Mouse (Mus musculus): ENCODE results near the gene Fry.
A peak's percentile ranks its signal among the peaks of the same experiment; 100 is the strongest.

Fry gene

GRCm38 (mm10) chr5:150130144-150130543, 11.7 kb downstream of the Fry start:
- no peak for DNase-seq (ENCODE audit: low spot score in 2 of 2)

DNA sequence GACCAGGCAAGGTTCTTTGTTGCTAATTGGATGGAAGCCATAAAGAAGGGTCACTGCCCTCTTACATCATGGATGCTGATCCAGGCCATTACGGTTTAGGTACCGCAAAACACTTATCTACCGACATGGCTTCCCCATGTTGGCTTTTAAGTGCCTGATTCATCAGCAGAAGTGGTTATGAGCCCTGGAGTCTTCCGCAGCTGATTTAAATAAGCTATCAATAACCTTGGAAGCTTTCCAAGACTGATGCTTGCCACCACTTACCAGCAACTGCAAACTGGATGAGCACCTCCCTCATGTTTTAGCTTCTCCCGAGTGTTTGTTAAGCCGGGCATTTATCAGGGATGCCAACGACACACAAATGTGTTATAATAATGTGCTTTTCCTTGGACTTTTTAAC, 12.7 kb downstream of the Fry start:
- DNase-seq (ENCODE audit: low spot score in 2 of 2) = no peak

- no peak for DNase-seq (ENCODE audit: low spot score in 2 of 2)
Observed at GRCm38 (mm10) chr5:150134651-150135050, 16.2 kb downstream of the Fry start.

DNA sequence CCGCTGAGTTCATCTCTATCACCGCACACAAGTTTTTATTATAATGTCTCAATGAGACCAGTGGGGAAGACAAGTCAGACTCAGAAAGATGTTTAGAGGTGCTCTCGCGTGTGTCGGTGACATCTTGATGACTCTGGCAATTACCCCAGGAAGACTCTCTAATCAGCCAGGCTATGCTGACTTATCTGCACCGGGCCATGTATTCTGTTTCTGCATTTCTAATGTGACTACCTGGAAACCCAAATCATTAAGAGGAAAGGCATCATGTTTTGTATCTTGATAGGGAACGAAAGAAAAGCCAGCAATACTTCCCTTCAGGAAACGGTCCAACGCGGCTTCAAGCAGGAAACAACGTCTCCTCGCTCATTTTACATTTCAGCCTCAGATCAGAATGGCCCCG, 17.1 kb downstream of the Fry start:
- no peak for DNase-seq (ENCODE audit: low spot score in 2 of 2)

- no peak for DNase-seq (ENCODE audit: low spot score in 2 of 2)
Observed at GRCm38 (mm10) chr5:150137772-150138451, 19.5 kb downstream of the Fry start.

DNA sequence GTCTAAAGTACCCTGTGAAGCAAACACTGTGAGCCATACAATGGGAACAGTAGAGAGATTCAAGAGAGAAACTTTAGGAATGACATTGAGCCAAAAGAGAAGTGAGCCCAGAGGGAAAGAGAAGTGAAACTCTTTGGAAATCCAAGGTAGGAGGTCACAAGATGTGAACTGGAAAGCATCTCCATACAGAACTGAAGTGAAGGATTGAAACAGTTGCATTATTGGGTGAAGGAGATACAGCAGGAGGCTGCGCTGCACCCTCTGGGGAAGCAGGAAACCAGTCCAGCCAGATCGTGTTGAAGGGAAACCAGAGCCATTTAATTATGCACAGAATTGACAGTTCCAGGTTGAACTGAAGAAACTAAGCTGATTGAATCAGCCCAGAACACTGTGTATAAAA, 22.1 kb downstream of the Fry start:
- DNase-seq (ENCODE audit: low spot score in 2 of 2) = no peak

DNA sequence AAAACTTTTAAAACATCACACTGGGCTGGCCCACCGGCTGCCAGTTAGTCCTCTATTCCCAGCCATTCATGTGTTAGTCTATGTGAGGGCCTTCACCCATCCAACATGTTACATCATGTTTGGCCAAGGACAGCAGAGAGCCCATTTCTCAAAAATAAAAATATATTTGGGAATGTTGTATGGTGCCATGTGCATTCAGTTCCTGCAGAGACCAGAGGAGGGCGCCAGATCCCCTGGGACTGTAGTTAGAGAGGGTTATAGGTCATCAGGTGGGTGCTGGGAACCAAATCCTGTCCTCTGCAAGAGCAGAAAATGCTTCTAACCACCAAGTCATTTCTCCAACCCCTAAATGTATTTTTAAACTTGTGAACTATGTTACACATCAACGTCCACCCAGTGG, 27.5 kb downstream of the Fry start:
- DNase-seq (ENCODE audit: low spot score in 2 of 2) = no peak

DNA sequence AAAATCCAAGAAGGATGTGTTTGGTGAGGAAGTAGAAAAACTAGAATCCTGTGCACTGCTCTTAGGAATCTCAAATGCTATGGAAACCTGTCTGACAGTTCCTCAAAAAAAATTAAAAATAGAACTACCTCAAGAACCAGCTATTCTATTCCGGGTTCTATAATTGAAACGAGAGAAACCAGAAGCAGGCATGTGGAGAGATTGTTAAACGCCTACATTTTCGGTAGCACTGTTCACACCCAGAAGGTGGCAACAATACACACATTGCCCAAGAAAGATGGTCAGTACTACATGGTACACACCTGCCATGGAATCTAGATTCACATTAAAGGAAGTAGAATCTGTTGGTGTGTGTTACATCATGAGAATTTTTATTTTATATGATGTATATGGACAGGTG, 28.2 kb downstream of the Fry start:
- DNase-seq (ENCODE audit: low spot score in 2 of 2) = no peak

DNA sequence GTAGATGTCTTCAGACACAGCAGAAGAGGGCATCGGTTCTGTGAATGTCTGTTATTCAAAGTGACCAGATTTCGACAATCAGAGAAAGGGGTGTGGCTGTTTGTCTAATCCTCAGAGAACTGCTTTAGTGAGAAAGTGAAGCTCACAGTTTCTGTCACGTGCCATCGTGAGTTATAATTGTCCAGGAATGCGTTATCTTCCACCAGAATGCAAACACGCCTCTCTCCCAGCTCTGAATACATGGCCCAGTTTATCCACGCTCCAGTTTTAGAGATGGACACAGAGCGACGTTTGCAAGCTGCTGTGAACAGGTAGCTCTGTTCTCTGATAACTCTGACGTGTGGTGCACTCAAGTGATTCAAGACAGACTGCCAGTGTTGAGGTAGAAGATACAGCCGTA, 31.3 kb downstream of the Fry start:
- DNase-seq (ENCODE audit: low spot score in 2 of 2) = peak; percentile 20 to 21

- no peak for DNase-seq (ENCODE audit: low spot score in 2 of 2)
Observed at GRCm38 (mm10) chr5:150150986-150151385, 32.5 kb downstream of the Fry start.

GRCm38 (mm10) chr5:150152071-150152879, 33.8 kb downstream of the Fry start:
- DNase-seq (ENCODE audit: low spot score in 2 of 2) = peak in 1 of 2 experiments; percentile 28

GRCm38 (mm10) chr5:150152880-150153281, 34.4 kb downstream of the Fry start:
- no peak for DNase-seq (ENCODE audit: low spot score in 2 of 2)

- DNase-seq (ENCODE audit: low spot score in 2 of 2) = no peak
Observed at GRCm38 (mm10) chr5:150155388-150155787, 36.9 kb downstream of the Fry start.

DNA sequence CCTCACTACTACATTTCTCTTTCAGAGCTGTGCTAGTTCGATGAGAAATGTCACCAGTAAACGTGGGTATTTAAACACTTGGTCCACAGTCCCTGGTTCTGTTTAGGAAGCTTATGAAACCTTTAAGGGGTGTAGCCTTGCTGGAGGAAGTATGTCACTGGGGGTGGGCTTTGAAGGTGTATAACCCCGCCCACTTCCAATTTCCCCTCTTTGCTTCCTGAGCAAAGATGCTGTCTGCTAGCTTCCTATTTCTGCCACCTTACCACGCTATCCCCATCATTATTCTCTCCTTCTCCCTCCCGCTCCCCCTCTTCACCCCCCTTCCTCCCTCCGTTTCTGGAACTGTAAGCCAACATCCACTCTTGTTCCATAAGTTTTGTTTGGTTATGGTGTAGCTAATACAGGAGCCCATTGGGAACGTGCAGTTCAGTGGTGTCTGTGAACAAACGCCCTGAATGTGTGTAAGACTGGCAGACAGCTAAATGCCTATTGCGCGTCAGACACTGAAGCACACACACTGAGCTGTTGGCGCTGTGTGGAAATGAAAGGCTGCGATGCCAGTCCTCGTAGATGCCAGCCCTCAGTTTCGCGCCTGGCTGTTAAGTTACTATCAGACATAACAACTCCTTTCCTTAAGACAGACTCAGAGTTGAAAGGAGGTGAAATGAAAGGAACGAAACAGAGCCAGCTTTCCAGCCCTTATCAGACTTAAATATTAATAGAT, 37.8 kb downstream of the Fry start:
- no peak for DNase-seq (ENCODE audit: low spot score in 2 of 2)

GRCm38 (mm10) chr5:150157682-150158081, 39.2 kb downstream of the Fry start:
- peak in 1 of 2 experiments; percentile 40 for DNase-seq (ENCODE audit: low spot score in 2 of 2)

GRCm38 (mm10) chr5:150159151-150159550, 40.7 kb downstream of the Fry start:
- DNase-seq (ENCODE audit: low spot score in 2 of 2) = no peak

DNA sequence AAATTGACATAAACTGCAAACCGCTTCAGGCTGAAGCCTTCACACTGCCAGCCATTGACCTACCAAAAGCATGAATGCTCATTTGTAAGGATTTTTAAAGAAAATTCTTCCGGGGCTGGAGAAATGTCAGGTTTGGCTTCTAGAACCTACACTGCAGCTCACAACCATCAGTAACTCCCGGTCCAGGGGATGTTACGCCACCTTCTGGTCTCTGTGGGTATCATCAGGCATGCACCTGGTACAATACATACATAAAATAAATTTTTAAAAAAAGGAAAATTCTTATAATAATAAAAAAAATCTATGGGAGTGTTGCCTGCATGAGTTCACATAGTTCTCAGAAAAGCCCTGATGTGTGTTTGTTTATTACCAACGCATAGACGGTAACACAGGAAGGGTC, 42.7 kb downstream of the Fry start:
- DNase-seq (ENCODE audit: low spot score in 2 of 2) = no peak

DNA sequence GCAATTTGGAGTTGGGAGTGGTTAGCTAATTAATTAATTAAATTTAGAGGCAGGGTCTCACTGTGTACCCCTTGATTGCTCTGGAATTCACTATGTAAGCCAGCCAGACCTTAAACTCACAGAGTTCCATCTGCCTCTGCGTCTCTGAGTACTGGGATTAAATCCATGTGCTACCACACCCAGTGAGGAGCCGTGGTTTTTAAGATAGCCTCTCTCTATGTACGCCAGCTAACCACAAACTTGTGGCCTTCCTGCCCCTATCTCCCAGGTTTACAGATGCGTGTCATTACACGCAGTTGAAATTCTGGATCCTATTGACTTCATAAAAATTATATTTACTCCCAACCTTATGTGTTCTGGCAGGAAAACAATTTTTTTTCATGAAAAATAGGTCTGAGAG, 43.5 kb downstream of the Fry start:
- no peak for DNase-seq (ENCODE audit: low spot score in 2 of 2)

DNA sequence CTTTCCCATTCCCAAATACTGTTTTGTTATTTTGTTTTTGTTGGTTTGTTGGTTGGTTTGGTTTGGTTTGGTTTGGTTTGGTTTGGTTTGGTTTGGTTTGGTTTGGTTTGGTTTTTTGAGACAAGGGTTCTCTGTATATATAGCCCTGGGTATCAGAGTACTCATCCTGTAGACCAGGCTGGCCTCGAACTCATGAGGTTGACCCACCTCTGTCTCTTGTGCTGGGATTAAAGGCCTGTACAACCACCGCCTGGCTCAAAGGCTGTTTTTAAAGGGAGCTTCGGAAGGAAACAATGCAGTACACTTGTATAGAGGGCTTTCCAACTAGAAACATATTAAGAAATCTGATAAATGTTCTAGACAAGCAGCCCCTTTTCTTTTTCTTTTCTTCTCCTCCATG, 46.2 kb downstream of the Fry start:
- no peak for DNase-seq (ENCODE audit: low spot score in 2 of 2)

GRCm38 (mm10) chr5:150166811-150167210, 48.4 kb downstream of the Fry start:
- DNase-seq (ENCODE audit: low spot score in 2 of 2) = no peak

DNA sequence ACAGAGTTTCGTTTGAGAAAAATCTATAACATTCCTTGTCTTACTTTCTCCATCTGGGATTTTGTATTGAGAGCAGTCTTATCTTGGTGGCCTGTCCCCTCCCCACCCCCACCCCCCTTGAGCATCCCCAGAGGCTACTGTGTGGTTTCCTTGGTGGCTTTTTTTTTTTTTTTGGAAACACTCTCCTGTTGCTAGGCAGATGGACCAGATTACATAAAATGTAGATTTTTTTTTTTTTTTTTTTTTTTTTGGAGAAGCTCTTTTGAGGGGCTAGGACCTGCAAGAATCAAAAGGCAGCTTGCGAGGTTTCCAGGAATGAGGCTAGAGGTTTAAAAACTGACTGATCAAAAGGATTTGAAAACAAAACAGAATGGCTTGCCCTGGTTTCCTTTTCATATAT, 48.8 kb downstream of the Fry start:
- DNase-seq (ENCODE audit: low spot score in 2 of 2) = no peak

DNA sequence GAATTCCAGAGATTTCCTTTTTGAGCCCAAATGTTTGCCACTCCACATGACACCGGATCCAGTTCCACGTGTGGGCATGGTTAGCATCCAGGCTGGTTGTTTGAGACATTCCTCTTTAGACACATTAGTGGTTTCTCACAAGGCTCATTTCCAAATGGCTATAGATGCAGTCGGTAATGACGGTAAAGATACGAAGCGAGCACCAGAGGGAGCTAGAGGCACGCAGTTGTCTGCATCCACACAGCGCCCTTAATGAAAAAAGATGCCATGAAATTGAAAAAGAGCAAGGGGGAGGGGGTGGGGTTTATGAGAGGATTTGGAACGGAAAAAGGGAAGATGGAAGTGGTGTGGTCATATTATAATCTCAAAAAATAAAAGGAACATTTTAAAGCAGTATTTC, 50.3 kb downstream of the Fry start:
- DNase-seq (ENCODE audit: low spot score in 2 of 2) = peak in 1 of 2 experiments; percentile 51

DNA sequence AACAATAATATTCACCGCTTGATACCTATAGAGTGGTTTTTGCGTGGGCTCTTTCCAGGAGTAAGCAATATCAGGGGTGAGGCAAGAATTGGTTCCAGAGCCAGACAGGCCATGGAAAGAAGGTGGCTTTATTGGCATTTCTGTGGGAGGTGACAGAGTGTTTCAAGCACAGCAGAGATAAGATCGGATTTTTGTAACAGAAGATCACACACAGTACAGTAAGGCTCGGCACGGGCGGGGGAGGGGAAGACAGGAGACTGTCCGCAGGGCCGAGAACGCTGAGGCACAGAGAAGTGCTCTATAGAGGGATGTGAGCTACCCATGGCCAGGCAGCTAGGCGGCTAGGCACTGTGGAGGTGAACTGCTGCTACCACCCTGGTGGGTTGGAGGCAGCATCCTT, 53.1 kb downstream of the Fry start:
- DNase-seq (ENCODE audit: low spot score in 2 of 2) = no peak

Measured in heart, adult 9 months (tissue).